Mouse (Mus musculus) midbrain, embryonic 13.5 days (tissue): ENCODE results near the gene Olfr1181. TPM values are rescaled to one million over a fixed set of nuclear protein-coding genes. Genes with fewer than 3 reads are reported as not detected.
"Not testable (repeated sequence)": the region's sequence is repeated elsewhere in the genome, so short reads cannot be mapped to it uniquely, and the experiment has no call there.

ENCODE experiments used
- ATAC-seq: fragments of 200-750 bp; cut with Nextera tagmentation; 2 replicates; pipeline ENCODE4 v1.8.0; 2017; ENCODE audit warnings: mild to moderate bottlenecking, moderate TSS enrichment, moderate library complexity
- H3K27ac ChIP-seq: fragments of 300-500 bp; sonication (generic); 2 replicates; pipeline ENCODE4 v1.5.1; 2015; ENCODE audit warnings: inconsistent platforms, mild to moderate bottlenecking, moderate library complexity
- H3K27me3 ChIP-seq: fragments of 300-500 bp; sonication (generic); 2 replicates; pipeline ENCODE4 v1.6.1; 2015; ENCODE audit warnings: mild to moderate bottlenecking, inconsistent platforms
- H3K36me3 ChIP-seq: fragments of 300-500 bp; sonication (generic); 2 replicates; pipeline ENCODE4 v1.6.1; 2015; ENCODE audit warnings: mild to moderate bottlenecking, inconsistent platforms
- H3K4me1 ChIP-seq: fragments of 300-500 bp; sonication (generic); replicated peaks from 2 replicates; pipeline ENCODE4 v1.6.1; 2015; ENCODE audit warnings: inconsistent platforms
- H3K4me2 ChIP-seq: fragments of 300-500 bp; sonication (generic); replicated peaks from 2 replicates; pipeline ENCODE4 v1.6.1; 2015; ENCODE audit warnings: moderate library complexity, mild to moderate bottlenecking, inconsistent platforms
- H3K4me3 ChIP-seq: fragments of 300-500 bp; sonication (generic); replicated peaks from 2 replicates; pipeline ENCODE4 v1.5.1; 2015; ENCODE audit warnings: mild to moderate bottlenecking, inconsistent platforms
- H3K9ac ChIP-seq: fragments of 300-500 bp; sonication (generic); replicated peaks from 2 replicates; pipeline ENCODE4 v1.6.1; 2015; ENCODE audit warnings: mild to moderate bottlenecking, inconsistent platforms
- H3K9me3 ChIP-seq: fragments of 300-500 bp; sonication (generic); 2 replicates; pipeline ENCODE4 v1.6.1; 2016; ENCODE audit warnings: mild to moderate bottlenecking, inconsistent platforms
- WGBS: fragments of 180-500 bp; shearing (Covaris S2); methylation state at CpG from one replicate; pipeline ENCODE4 v1.1.7; 2015; 5-methylcytosine and 5-hydroxymethylcytosine counted together
- polyA plus RNA-seq: library from polyadenylated mRNA; unstranded; fragments of >200 nt; fragmentation: Nextera tagmentation; extraction: Ambion mirVana; gene quantifications from 2 replicates; pipeline ENCODE4 v1.2.1, GENCODE M21; 2015

Gene Olfr1181
- polyA plus RNA-seq: not detected in 2 replicates

GRCm38 (mm10) chr2:88426071-88426470 lies at the start of gene Olfr1181:
Gene Olfr1181 (minus strand): TSS chr2:88426171.
- no peaks in the 10 kb centered on the region for H3K36me3 ChIP-seq
- WGBS: 97% methylated on average over 1 of the region's 1 CpGs

GRCm38 (mm10) chr2:88454567-88454966 lies 28.6 kb upstream of the Olfr1181 start, which contains the start of gene Olfr1183:
Gene Olfr1183 (plus strand): TSS chr2:88454867.
- H3K4me2 ChIP-seq, H3K4me3 ChIP-seq, H3K36me3 ChIP-seq, H3K27me3 ChIP-seq, ATAC-seq, H3K9me3 ChIP-seq, H3K27ac ChIP-seq, H3K9ac ChIP-seq, H3K4me1 ChIP-seq: not testable (repeated sequence)
- 100% methylated on average over 1 of the region's 1 CpGs for WGBS

More at GRCm38 (mm10) chr2:88426071-88426470, at the start of gene Olfr1181:
- Histone ChIP-seq H3K4me3 (no peak within 1 kb of the TSS), H3K4me2 (no peak within 1 kb of the TSS), H3K27me3 (no peaks in the 10 kb centered on the region), H3K9ac (no peak within 1 kb of the TSS), H3K4me1 (no peaks in the 10 kb centered on the region), H3K27ac (no peak within 1 kb of the TSS), H3K9me3 (no peaks in the 10 kb centered on the region)
- no peak for ATAC-seq

GRCm38 (mm10) chr2:88449031-88449430 lies 23.1 kb upstream of the Olfr1181 start, which contains the start of gene Gm13757:
Gene Gm13757 (minus strand): TSS chr2:88449131.
- H3K27ac ChIP-seq: no peak within 1 kb of the TSS
- 93% methylated on average over 1 of the region's 1 CpGs for WGBS
- no peaks in the 10 kb centered on the region for H3K27me3 ChIP-seq
- no peaks in the 10 kb centered on the region for H3K9me3 ChIP-seq
- H3K9ac ChIP-seq: no peak within 1 kb of the TSS
- no peak within 1 kb of the TSS for H3K4me2 ChIP-seq
- no peak within 1 kb of the TSS for H3K4me3 ChIP-seq
- H3K36me3 ChIP-seq: no peaks in the 10 kb centered on the region
- H3K4me1 ChIP-seq: no peaks in the 10 kb centered on the region
- no peak for ATAC-seq

GRCm38 (mm10) chr2:88419051-88419450 lies 6.9 kb downstream of the Olfr1181 start, which contains the start of gene Olfr1180:
Gene Olfr1180 (minus strand): TSS chr2:88419151.
- no peak within 1 kb of the TSS for H3K4me2 ChIP-seq
- no peaks in the 10 kb centered on the region for H3K36me3 ChIP-seq
- no peaks in the 10 kb centered on the region for H3K9me3 ChIP-seq
- ATAC-seq: no peak
- no peak within 1 kb of the TSS for H3K4me3 ChIP-seq
- H3K9ac ChIP-seq: no peak within 1 kb of the TSS
- no peaks in the 10 kb centered on the region for H3K4me1 ChIP-seq
- no peaks in the 10 kb centered on the region for H3K27me3 ChIP-seq
- WGBS: 73% methylated on average over 2 of the region's 2 CpGs
- no peak within 1 kb of the TSS for H3K27ac ChIP-seq

- no peak within 1 kb of the TSS for H3K27ac ChIP-seq
- WGBS: 89% methylated on average over 3 of the region's 3 CpGs
- ATAC-seq: no peak
- no peaks in the 10 kb centered on the region for H3K9me3 ChIP-seq
- no peak within 1 kb of the TSS for H3K4me2 ChIP-seq
- H3K4me3 ChIP-seq: no peak within 1 kb of the TSS
- no peaks in the 10 kb centered on the region for H3K27me3 ChIP-seq
- no peaks in the 10 kb centered on the region for H3K4me1 ChIP-seq
- no peak within 1 kb of the TSS for H3K9ac ChIP-seq
- no peaks in the 10 kb centered on the region for H3K36me3 ChIP-seq
Observed at GRCm38 (mm10) chr2:88406353-88406752, 19.6 kb downstream of the Olfr1181 start, which contains the start of gene Olfr1179. Gene Olfr1179 (minus strand): TSS chr2:88406453.

- H3K9ac ChIP-seq: no peak within 1 kb of the TSS
- H3K9me3 ChIP-seq: no peaks in the 10 kb centered on the region
- no peaks in the 10 kb centered on the region for H3K36me3 ChIP-seq
- no peaks in the 10 kb centered on the region for H3K27me3 ChIP-seq
- H3K4me2 ChIP-seq: no peak within 1 kb of the TSS
- ATAC-seq: no peak
- no peaks in the 10 kb centered on the region for H3K4me1 ChIP-seq
- H3K4me3 ChIP-seq: no peak within 1 kb of the TSS
- H3K27ac ChIP-seq: no peak within 1 kb of the TSS
- WGBS: 88% methylated on average over 1 of the region's 1 CpGs
Observed at GRCm38 (mm10) chr2:88386762-88387161, 39.2 kb downstream of the Olfr1181 start, which contains the start of gene Olfr1178. Gene Olfr1178 (plus strand): TSS chr2:88387062.

Other genes with a start within 250 kb of the Olfr1181 start
- not detected in 2 replicates for gene Olfr1168, start 244.3 kb downstream of the Olfr1181 start, polyA plus RNA-seq
- gene Olfr1170, start 197.8 kb downstream of the Olfr1181 start, polyA plus RNA-seq: not detected in 2 replicates
- gene Olfr1173, start 146.3 kb downstream of the Olfr1181 start, polyA plus RNA-seq: not detected in 2 replicates
- gene Olfr1174-ps, start 111.0 kb downstream of the Olfr1181 start, polyA plus RNA-seq: not detected in 2 replicates
- gene Olfr1175-ps, start 99.0 kb downstream of the Olfr1181 start, polyA plus RNA-seq: not detected in 2 replicates
- not detected in 2 replicates for gene Olfr1176, start 89.5 kb downstream of the Olfr1181 start, polyA plus RNA-seq
- not detected in 2 replicates for gene Olfr1177-ps, start 79.7 kb downstream of the Olfr1181 start, polyA plus RNA-seq
- not detected in 2 replicates for gene Olfr1178, start 39.1 kb downstream of the Olfr1181 start, polyA plus RNA-seq
- not detected in 2 replicates for gene Olfr1179, start 19.7 kb downstream of the Olfr1181 start, polyA plus RNA-seq
- gene Olfr1180, start 7.0 kb downstream of the Olfr1181 start, polyA plus RNA-seq: not detected in 2 replicates
- not detected in 2 replicates for gene Gm13757, start 23.0 kb upstream of the Olfr1181 start, polyA plus RNA-seq
- not detected in 2 replicates for gene Olfr1183, start 28.7 kb upstream of the Olfr1181 start, polyA plus RNA-seq
- not detected in 2 replicates for gene Olfr1184, start 57.4 kb upstream of the Olfr1181 start, polyA plus RNA-seq
- not detected in 2 replicates for gene Olfr1185-ps1, start 67.1 kb upstream of the Olfr1181 start, polyA plus RNA-seq
- gene Olfr1186, start 92.4 kb upstream of the Olfr1181 start, polyA plus RNA-seq: not detected in 2 replicates
- gene Olfr1188, start 130.8 kb upstream of the Olfr1181 start, polyA plus RNA-seq: not detected in 2 replicates
- not detected in 2 replicates for gene Olfr1189, start 160.3 kb upstream of the Olfr1181 start, polyA plus RNA-seq
- gene Olfr1191-ps1, start 214.4 kb upstream of the Olfr1181 start, polyA plus RNA-seq: not detected in 2 replicates
- gene Olfr1192-ps1, start 222.3 kb upstream of the Olfr1181 start, polyA plus RNA-seq: not detected in 2 replicates
- gene Olfr1193, start 249.5 kb upstream of the Olfr1181 start, polyA plus RNA-seq: not detected in 2 replicates